Mouse (Mus musculus) G1E (cell line): ENCODE data around the gene Tceal5.

Experiments
- CTCF ChIP-seq: IDR thresholded peaks from 2 replicates; pipeline ENCODE4 v1.5.1; 2012; ENCODE audit warnings: low read depth, low read length, inconsistent platforms, mixed read lengths
- GATA1 ChIP-seq: IDR thresholded peaks from 2 replicates; pipeline ENCODE4 v1.6.1; 2012; ENCODE audit warnings: borderline replicate concordance, low read length, inconsistent platforms, mixed read lengths
- GATA2 ChIP-seq: IDR thresholded peaks from 2 replicates; pipeline ENCODE4 v1.6.1; 2012; ENCODE audit warnings: low read depth, low read length, inconsistent platforms, borderline replicate concordance
- POLR2AphosphoS5 ChIP-seq: IDR thresholded peaks from 2 replicates; pipeline ENCODE4 v1.6.1; 2012; ENCODE audit warnings: low read depth, low read length, inconsistent platforms; ENCODE audit not compliant: insufficient replicate concordance
- TAL1 ChIP-seq: conservative IDR thresholded peaks from 2 replicates; pipeline ENCODE4 v1.6.1; 2012; ENCODE audit warnings: low read depth, low read length, inconsistent platforms, mixed read lengths

DNA sequence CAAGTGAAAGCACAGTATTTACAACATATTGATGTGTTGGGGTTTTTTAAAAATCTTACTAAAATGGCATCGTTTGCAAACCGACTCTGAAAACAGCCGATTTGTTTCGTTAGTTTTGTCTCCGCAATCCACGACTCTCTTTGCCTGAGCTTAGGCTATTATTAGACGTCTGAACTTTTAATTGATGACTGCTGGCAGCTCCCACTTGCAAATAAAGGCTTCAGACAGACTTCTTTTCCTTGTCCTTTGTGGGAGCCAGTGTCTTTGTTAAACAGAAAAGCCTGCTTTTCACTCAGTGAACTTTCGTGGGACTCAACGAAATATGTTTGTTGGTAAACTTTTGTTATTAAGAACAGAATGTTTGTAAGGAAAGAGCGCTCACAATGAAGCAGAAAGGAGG, 30.9 kb downstream of the Tceal5 start:
- no peak for TF ChIP-seq CTCF
- TF ChIP-seq TAL1: no peak
- TF ChIP-seq POLR2AphosphoS5: no peak
- TF ChIP-seq GATA1: no peak
- no peak for TF ChIP-seq GATA2
